Mouse (Mus musculus): ENCODE measurements around the gene Snhg11.

The Snhg11 gene

DNA sequence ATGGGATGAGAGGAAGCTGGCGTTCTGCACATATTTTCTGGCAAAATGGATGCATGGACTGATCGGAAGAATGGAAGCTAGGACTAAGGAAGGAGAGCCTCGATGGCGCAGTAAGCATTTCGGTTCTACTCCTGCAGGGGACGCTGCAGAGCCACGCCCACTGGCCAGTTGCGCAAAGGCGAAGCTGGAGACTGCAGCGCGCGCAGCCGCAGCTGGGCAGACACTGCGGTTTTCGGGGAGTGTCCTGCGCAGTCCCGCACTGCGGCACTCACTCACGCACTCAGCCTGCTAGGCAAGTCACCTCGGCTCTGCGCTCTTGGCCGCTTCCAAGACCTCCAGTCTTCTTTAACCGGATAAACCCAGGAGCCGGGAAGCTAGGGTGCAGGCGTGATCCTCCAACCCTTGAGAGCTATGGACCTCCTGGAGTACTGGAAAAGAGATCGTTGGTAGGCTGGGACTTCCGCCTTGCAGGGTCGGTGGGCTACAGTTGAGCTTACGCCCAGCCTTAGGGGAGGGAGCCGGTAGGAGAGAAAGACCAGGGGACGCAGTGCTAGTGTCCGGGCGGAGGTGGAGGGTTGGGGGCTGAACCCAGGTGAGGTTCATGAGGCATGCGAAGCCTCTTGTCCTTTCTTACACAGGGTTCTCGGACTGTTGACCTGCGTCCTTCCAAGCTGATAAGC is at the start of gene Snhg11:
Gene Snhg11 (plus strand): TSS at position 196 of the 680 bp plus-strand sequence.
- ATAC-seq (ENCODE audit: low TSS enrichment) = peak; percentile 47

DNA sequence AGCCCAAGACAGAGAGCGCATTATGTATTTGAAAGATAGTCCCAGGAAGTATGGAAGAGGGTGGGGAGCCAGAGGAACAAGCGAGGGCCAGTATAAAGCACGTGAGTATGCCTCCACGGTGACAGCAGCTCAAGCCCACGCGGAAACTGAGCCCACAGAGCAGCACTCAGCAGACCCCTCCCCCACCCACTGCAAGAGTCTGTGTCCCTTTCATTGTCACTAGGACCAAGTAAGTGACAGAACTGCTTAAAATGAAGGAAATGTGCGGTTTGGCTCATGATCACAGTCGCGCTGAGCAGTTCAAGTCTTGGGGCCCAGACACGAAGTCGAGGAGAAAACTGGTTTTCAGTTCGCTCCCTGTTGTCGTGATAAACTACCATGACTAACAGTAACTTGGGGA is 41.1 kb upstream of the Snhg11 start:
- ATAC-seq (ENCODE audit: low TSS enrichment) = no peak

GRCm38 (mm10) chr2:158337698-158338097 is 37.7 kb upstream of the Snhg11 start:
- ATAC-seq (ENCODE audit: low TSS enrichment) = no peak

GRCm38 (mm10) chr2:158339948-158340564 is 35.4 kb upstream of the Snhg11 start:
- ATAC-seq (ENCODE audit: low TSS enrichment) = peak; percentile 57; the same call in 1 of the 2 replicates

DNA sequence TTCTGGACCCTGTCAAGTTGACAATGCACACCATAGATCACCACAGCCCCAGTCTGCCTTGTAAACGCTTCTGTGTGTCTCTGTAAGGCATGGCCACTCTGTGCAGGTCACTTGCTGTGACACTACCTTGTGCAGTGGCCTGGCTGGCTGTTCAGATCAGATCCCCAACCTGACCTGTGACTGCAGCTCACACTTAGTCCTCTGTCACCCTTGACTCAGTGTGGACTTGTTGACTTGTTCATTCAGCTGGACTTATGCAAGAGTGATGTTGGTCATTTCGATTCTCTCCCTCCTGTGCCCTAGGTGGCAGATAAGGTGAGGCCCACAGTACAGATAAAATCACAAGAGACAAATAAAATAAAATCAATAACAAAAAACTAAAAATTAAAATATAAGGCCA is 34.1 kb upstream of the Snhg11 start:
- ATAC-seq (ENCODE audit: low TSS enrichment) = no peak

DNA sequence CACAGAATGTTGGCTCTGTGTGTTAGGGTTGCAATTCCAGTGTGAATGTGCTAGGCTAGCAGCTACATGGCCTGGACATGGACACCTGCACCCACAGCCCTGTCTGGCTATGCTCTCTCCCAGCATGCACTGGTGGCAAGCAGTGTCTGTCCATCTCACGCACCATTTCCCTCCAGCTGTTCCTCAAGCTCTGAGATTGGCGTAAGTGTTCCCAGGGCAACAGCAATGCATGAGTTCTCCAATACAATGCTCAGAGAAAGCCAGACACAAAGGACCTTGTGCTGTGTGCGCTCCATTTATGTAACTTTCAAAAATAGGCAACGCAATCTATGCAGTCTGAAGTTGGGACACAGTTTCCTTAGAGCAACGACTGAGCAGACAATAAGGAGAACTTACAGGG is 31.9 kb upstream of the Snhg11 start:
- ATAC-seq (ENCODE audit: low TSS enrichment) = no peak

DNA sequence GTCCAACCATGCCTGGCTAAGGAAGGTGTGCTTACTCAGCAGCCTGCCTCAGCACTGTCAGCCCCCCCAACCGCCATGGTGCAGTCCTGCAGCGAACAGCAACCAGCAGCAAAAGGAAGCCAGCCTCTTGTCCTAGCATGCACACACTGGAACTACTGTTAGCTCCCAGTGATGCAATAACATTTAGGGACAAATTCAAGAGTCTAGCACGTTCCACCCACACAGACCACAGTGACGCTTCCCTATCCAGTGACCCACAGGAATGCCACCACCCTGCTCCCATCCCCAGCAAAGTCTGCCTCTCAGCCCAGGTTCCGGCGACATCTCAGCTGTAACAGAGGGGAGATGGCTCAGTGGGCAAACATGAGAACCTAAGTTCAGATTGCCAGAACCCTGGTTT is 29.0 kb upstream of the Snhg11 start:
- ATAC-seq (ENCODE audit: low TSS enrichment) = no peak

DNA sequence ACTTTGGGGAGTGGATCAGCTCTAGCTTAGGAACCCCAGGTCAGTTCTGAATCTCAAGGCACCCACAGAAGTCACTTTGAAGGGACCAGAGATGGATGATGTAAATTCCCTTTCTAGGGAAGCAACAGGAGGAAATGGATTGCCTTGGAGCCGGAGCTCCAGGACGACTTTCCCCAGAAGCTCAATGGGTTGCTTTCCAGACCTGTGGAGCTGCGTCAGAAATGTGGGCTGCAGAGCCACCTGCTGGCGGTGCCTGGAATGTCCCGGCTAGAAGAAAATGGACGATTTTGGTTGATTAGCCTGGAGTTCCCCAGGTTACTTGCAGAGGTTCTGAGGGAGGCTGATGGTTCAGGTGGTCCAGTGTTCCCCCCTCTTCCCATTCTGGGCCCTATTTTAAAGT is 27.6 kb upstream of the Snhg11 start:
- ATAC-seq (ENCODE audit: low TSS enrichment) = peak; percentile 82

DNA sequence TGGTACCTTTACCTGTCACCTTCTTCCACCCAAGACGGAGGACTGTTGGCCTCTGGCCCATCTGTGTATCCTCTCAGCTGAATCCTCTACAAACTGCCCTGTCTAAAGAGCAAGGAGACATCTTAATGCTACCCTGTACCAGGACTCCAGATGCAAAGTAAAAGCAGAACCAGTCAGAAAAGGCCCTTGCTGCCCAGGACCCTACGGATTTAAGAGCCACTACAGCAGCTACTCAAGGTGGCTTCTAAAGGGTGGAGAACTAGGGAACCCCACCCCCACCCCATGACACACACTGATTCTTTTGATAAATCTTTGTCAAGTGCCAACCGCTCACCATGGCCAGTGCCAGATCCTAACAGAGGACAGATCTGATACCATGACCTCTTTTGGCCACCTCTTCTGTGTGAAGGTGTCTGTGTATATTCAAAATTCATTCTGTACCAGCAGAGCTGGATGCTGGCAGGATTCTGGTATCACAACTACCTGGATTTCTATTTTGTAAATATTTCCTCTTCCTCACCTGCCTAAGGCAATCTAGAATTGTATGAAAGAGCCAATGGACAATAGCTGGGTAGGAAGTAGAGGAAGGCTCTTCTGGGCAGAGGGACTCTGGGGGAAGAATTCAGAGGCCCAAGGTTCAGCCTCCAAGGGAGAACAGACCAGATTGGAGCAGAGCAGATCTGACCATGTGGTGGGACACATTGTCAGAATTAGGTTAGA is 22.5 kb upstream of the Snhg11 start:
- no peak for ATAC-seq (ENCODE audit: low TSS enrichment)

DNA sequence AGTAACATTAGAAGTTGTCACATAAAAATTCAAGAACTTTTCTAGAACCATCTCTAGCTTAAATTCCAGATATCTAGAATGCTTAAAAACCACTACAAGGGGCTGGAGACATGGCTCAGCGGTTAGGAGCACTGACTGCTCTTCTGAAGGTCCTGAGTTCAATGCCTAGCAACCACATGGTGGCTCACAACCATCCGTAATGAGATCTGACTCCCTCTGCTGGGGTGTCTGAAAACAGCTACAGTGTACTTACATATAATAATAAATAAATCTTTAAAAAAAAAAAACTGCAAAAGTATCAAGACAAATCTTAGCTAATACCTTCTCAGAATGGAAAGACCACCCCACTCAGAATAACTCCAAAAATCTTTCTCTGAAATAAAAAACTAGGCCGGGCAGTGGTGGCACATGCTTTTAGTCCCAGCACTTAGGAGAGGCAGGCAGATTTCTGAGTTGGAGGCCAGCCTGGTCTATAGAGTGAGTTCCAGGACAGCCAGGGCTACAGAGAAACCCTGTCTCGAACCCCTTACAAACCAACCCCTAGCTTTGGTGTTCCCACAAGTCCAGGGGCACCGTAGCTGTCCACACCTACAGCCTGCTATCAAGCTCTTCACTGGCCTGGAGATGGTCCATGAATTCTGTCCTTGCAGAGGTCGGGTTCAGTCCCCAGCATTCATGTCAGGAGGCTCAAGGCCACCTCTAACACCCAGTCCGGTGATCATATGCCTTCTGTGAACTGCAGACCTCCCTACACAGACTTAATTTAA is 20.9 kb upstream of the Snhg11 start:
- ATAC-seq (ENCODE audit: low TSS enrichment) = no peak

DNA sequence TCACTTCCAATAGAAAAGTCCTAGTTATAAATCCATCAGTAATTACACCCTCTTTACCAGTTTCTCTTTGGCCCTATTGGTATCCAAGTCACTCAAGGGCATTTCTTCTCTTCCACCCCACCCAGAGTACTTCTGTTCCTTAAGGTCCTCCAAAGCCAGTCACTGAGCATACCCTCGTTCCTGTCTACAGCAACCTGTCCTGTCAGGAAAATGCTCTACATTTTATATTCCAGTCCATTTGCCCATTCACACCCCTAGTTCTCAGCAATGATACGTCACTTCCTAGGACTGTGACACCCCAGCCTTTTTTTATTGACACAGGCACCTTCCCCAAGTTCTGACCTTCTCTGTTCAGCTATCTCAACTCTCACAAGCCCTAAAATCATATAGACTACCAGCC is 20.2 kb upstream of the Snhg11 start:
- ATAC-seq (ENCODE audit: low TSS enrichment) = no peak

GRCm38 (mm10) chr2:158356121-158356520 is 19.3 kb upstream of the Snhg11 start:
- ATAC-seq (ENCODE audit: low TSS enrichment) = no peak

GRCm38 (mm10) chr2:158359757-158360620 is 15.4 kb upstream of the Snhg11 start:
- ATAC-seq (ENCODE audit: low TSS enrichment) = no peak

DNA sequence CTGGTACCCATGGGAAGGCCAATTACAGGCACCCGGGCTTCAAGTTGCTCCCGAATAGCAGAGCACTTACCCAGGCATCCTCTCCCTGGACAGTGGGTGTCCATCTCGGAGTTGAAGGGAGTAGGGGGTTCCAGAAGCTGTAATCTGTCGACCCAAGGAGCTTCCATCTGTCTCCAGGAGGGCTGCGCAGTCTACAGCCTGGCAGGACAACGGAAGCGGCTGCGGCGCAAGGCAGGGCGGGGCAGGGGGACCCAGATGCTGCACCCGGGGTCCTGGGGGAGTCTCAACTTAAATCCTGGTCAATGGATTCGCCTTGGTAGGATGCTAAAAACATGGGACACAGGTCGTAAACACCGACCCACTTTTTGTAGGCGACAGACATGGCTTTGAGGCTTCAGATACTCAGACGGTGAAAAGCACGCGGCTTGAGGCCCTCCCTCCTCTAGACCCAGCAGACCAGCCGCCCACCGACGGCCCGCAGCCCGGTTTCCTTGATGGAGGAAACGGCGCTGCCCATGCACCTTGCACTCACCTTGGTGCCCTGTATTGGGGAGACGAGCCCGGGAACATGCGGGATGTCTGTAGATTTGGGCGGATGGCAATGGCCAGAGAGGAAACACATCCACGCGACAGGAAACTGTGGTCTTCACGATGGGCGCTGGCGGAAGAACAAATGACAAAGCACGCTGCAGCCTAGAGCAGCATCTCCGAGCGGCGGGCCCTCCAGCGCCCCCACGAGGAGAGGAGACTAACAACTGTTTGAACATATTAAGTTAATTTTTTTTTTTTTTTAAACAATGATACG is 14.4 kb upstream of the Snhg11 start:
- peak; percentile 87 for ATAC-seq (ENCODE audit: low TSS enrichment)

- ATAC-seq (ENCODE audit: low TSS enrichment) = peak; percentile 51; the same call in 1 of the 2 replicates
Measured at GRCm38 (mm10) chr2:158361678-158362320, 13.6 kb upstream of the Snhg11 start.

DNA sequence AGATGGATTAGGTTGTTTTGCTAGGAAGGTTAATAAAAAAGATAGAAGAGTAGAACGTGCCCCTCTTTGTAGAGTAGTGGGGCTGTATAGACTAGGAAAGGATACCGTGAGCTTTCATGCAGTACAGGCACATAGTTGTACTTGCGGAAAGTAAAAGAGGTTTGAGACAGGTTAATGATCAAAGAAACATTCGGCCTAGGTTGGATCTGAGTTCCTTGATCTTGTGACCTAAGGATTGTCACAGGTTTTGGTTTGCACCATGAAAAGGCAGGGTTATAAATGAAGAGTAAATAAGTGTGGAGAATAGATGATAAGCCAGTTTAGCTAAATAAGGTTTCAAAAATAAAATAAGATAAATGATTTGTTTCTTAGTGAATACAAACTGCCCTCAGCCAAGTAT is 11.3 kb upstream of the Snhg11 start:
- ATAC-seq (ENCODE audit: low TSS enrichment) = no peak

DNA sequence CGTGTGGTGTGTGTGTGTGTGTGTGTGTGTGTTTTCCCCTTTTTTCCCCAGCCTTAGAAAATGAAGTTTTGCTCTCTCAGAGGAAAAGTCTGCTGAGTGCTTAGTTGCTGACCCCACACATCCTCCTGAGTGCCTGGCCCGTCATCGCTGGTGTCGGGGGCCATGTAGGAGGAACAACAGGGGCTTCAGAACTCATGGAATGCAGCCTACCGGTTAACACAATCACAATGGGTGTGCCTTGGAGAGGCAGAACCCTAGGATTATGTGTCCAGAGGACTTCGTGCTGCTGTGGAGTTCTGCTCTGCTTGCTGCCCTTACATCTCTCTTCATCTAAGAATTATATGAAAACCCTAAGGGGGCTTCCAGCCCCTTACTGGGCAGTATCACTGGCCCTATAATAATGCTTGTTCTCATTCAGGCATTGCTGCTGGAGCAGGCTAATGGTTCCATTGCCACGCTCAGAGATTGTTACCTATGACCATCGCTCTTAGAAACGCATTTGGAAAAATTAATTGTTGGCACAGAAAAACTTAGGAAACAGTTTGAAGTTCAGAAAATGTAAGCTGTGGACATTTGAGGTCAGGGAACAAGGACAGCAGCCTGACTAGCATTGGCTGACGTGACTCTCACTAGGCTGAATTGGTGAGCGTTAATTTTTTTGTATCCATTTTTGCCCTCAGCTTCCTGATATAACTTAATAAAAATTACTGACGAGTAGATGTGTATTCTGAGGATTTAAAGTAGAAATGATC is 10.2 kb upstream of the Snhg11 start:
- no peak for ATAC-seq (ENCODE audit: low TSS enrichment)

- ATAC-seq (ENCODE audit: low TSS enrichment) = no peak
Measured at GRCm38 (mm10) chr2:158367654-158368053, 7.8 kb upstream of the Snhg11 start.

DNA sequence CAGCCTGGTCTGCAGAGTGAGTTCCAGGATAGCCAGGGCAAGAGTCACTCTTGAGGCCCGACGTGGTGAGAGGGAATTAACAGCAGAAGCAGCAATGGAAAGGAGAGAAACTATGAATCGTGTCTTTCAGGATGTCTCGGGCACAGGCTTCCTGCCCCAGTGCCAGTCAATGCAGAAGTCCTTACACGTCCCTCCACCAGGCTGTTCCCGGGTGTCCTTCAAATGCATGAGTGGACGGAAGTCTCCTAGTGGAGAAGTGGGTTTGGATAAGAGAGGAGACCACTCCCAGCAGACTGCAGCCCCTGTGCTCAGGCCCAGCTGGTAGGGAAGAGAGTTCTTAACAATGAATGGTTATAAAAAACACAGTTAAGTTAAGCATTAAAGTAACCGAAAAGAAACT is 7.1 kb upstream of the Snhg11 start:
- ATAC-seq (ENCODE audit: low TSS enrichment) = no peak
